Mouse (Mus musculus) small intestine, adult 2 months (tissue): ENCODE data around the gene Olfr1320. TPM values are rescaled to one million over a fixed set of nuclear protein-coding genes. Genes with fewer than 3 reads are reported as not detected.
"Not testable (repeated sequence)": the region's sequence is repeated elsewhere in the genome, so short reads cannot be mapped to it uniquely, and the experiment has no call there.

Source experiments
- H3K27ac ChIP-seq: fragments of 200-500 bp; 2 replicates; pipeline ENCODE4 v1.5.1; 2012; ENCODE audit warnings: low read depth, low read length, control low read depth, inconsistent platforms; ENCODE audit not compliant: insufficient read depth
- H3K27me3 ChIP-seq: fragments of 200-500 bp; 2 replicates; pipeline ENCODE4 v1.6.1; 2012; ENCODE audit warnings: mild to moderate bottlenecking, moderate library complexity, low read length, inconsistent platforms; ENCODE audit not compliant: control insufficient read depth, insufficient read depth
- H3K36me3 ChIP-seq: fragments of 200-500 bp; 2 replicates; pipeline ENCODE4 v1.6.1; 2012; ENCODE audit warnings: mild to moderate bottlenecking, low read length, control low read depth, inconsistent platforms; ENCODE audit not compliant: control insufficient read depth, insufficient read depth
- H3K4me1 ChIP-seq: fragments of 200-500 bp; 2 replicates; pipeline ENCODE4 v1.6.1; 2012; ENCODE audit warnings: low read length, inconsistent platforms, mixed read lengths; ENCODE audit not compliant: control insufficient read depth, insufficient read depth, insufficient read length
- H3K4me3 ChIP-seq: fragments of 200-500 bp; 2 replicates; pipeline ENCODE4 v1.5.1; 2012; ENCODE audit warnings: low read depth, mild to moderate bottlenecking, control low read depth, inconsistent platforms, low read length, moderate library complexity
- CTCF ChIP-seq: fragments of 200-500 bp; IDR thresholded peaks from 2 replicates; pipeline ENCODE4 v1.5.1; 2012; ENCODE audit warnings: low read depth, mild to moderate bottlenecking, control low read depth, inconsistent platforms, low read length, moderate library complexity, mixed read lengths; ENCODE audit not compliant: insufficient replicate concordance, insufficient read length; ENCODE audit errors: extremely low read depth
- POLR2A ChIP-seq: fragments of 200-500 bp; IDR thresholded peaks from 2 replicates; pipeline ENCODE4 v1.6.1; 2012; ENCODE audit warnings: low read depth, mild to moderate bottlenecking, control low read depth, inconsistent platforms, low read length, moderate library complexity
- WGBS: fragments of 180-500 bp; shearing (Covaris S2); methylation state at CpG from one replicate; pipeline ENCODE4 v1.1.7; 2018; 5-methylcytosine and 5-hydroxymethylcytosine counted together
- polyA plus RNA-seq: library from polyadenylated mRNA; depleted of rRNA; stranded (reverse); fragments of >200 nt; gene quantifications from 2 replicates; pipeline ENCODE4 v1.2.3, GENCODE M21; 2012; rRNA removed

The Olfr1320 gene
- not detected in 2 replicates for polyA plus RNA-seq

GRCm38 (mm10) chrX:49672033-49672432, at the start of gene Olfr1320:
Olfr1320 (plus strand) TSS chrX:49672333.
- H3K36me3 ChIP-seq = no peaks in the 10 kb centered on the region
- no peaks in the 10 kb centered on the region for H3K4me1 ChIP-seq
- no peak within 1 kb of the TSS for H3K4me3 ChIP-seq
- no peak within 1 kb of the TSS for H3K27ac ChIP-seq
- TF ChIP-seq POLR2A (no peak), CTCF (no peak)
- H3K27me3 ChIP-seq = no peaks in the 10 kb centered on the region
- 89% methylated on average over 1 of the region's 1 CpGs for WGBS

GRCm38 (mm10) chrX:49627566-49627965, 44.6 kb upstream of the Olfr1320 start:
- no peak for TF ChIP-seq POLR2A
- TF ChIP-seq CTCF = no peak
- Histone ChIP-seq H3K4me3 (no peak overlapping the region), H3K27ac (no peak overlapping the region), H3K27me3 (no peaks in the 10 kb centered on the region), H3K36me3 (no peaks in the 10 kb centered on the region), H3K4me1 (no peaks in the 10 kb centered on the region)

- Histone ChIP-seq H3K4me3 (no peak overlapping the region), H3K36me3 (no peaks in the 10 kb centered on the region), H3K27ac (no peak overlapping the region), H3K4me1 (no peaks in the 10 kb centered on the region), H3K27me3 (no peaks in the 10 kb centered on the region)
- 51% methylated on average over 2 of the region's 2 CpGs for WGBS
- TF ChIP-seq POLR2A (no peak), CTCF (no peak)
These were observed 40.9 kb upstream of the Olfr1320 start for GRCm38 (mm10) chrX:49631195-49631594.

GRCm38 (mm10) chrX:49660781-49661180, 11.4 kb upstream of the Olfr1320 start:
- H3K27ac ChIP-seq, H3K36me3 ChIP-seq, H3K4me1 ChIP-seq, H3K27me3 ChIP-seq, H3K4me3 ChIP-seq: not testable (repeated sequence)
- WGBS = 85% methylated on average over 28 of the region's 29 CpGs

Other genes with a start within 250 kb of the Olfr1320 start
- gene Arhgap36, start 208.4 kb upstream of the Olfr1320 start, polyA plus RNA-seq = not detected in 2 replicates
- not detected in 2 replicates for gene Olfr1321, start 62.7 kb downstream of the Olfr1320 start, polyA plus RNA-seq
- not detected in 2 replicates for gene Igsf1, start 125.4 kb downstream of the Olfr1320 start, polyA plus RNA-seq
- not detected in 2 replicates for gene Olfr1322, start 219.2 kb downstream of the Olfr1320 start, polyA plus RNA-seq